Mouse (Mus musculus): ENCODE data around the gene Pip4k2a.
A peak's percentile ranks its signal among the peaks of the same experiment; 100 is the strongest.
"Not testable (repeated sequence)": the region's sequence is repeated elsewhere in the genome, so short reads cannot be mapped to it uniquely, and the experiment has no call there.

The Pip4k2a gene

GRCm38 (mm10) chr2:18897742-18898256 is 100.1 kb downstream of the Pip4k2a start:
- DNase-seq (ENCODE audit: low spot score in 2 of 2): peak in 1 of 2 experiments; percentile 40

GRCm38 (mm10) chr2:18896015-18896414 is 101.9 kb downstream of the Pip4k2a start:
- no peak for DNase-seq (ENCODE audit: low spot score in 2 of 2)

GRCm38 (mm10) chr2:18893336-18893735 is 104.6 kb downstream of the Pip4k2a start:
- DNase-seq (ENCODE audit: low spot score in 2 of 2): not testable (repeated sequence)

GRCm38 (mm10) chr2:18891991-18892537 is 105.9 kb downstream of the Pip4k2a start:
- DNase-seq (ENCODE audit: low spot score in 2 of 2): no peak

- DNase-seq (ENCODE audit: low spot score in 2 of 2): no peak
Measured at GRCm38 (mm10) chr2:18890227-18891001, 107.5 kb downstream of the Pip4k2a start.

GRCm38 (mm10) chr2:18884277-18884676 is 113.6 kb downstream of the Pip4k2a start:
- DNase-seq (ENCODE audit: low spot score in 2 of 2): no peak

GRCm38 (mm10) chr2:18874626-18875025 is 123.3 kb downstream of the Pip4k2a start:
- no peak for DNase-seq (ENCODE audit: low spot score in 2 of 2)

GRCm38 (mm10) chr2:18874063-18874462 is 123.9 kb downstream of the Pip4k2a start:
- no peak for DNase-seq (ENCODE audit: low spot score in 2 of 2)

- DNase-seq (ENCODE audit: low spot score in 2 of 2): no peak
Measured at GRCm38 (mm10) chr2:18873440-18873839, 124.5 kb downstream of the Pip4k2a start.

GRCm38 (mm10) chr2:18872797-18873196 is 125.1 kb downstream of the Pip4k2a start:
- peak; percentile 48 to 74 for DNase-seq (ENCODE audit: low spot score in 2 of 2)

- DNase-seq (ENCODE audit: low spot score in 2 of 2): no peak
Measured at GRCm38 (mm10) chr2:18871087-18871486, 126.8 kb downstream of the Pip4k2a start.

GRCm38 (mm10) chr2:18867069-18867468 is 130.9 kb downstream of the Pip4k2a start:
- DNase-seq (ENCODE audit: low spot score in 2 of 2): no peak

- DNase-seq (ENCODE audit: low spot score in 2 of 2): no peak
Measured at GRCm38 (mm10) chr2:18864719-18865118, 133.2 kb downstream of the Pip4k2a start.

- no peak for DNase-seq (ENCODE audit: low spot score in 2 of 2)
Measured at GRCm38 (mm10) chr2:18861607-18862158, 136.2 kb downstream of the Pip4k2a start.

GRCm38 (mm10) chr2:18860686-18861085 is 137.2 kb downstream of the Pip4k2a start:
- no peak for DNase-seq (ENCODE audit: low spot score in 2 of 2)

- no peak for DNase-seq (ENCODE audit: low spot score in 2 of 2)
Measured at GRCm38 (mm10) chr2:18857952-18858351, 140.0 kb downstream of the Pip4k2a start.

GRCm38 (mm10) chr2:18856461-18856860 is 141.5 kb downstream of the Pip4k2a start:
- no peak for DNase-seq (ENCODE audit: low spot score in 2 of 2)

GRCm38 (mm10) chr2:18855246-18855645 is 142.7 kb downstream of the Pip4k2a start:
- no peak for DNase-seq (ENCODE audit: low spot score in 2 of 2)

- no peak for DNase-seq (ENCODE audit: low spot score in 2 of 2)
Measured at GRCm38 (mm10) chr2:18853345-18853744, 144.6 kb downstream of the Pip4k2a start.

GRCm38 (mm10) chr2:18850657-18851056 is 147.3 kb downstream of the Pip4k2a start:
- no peak for DNase-seq (ENCODE audit: low spot score in 2 of 2)

- no peak for DNase-seq (ENCODE audit: low spot score in 2 of 2)
Measured at GRCm38 (mm10) chr2:18848074-18848629, 149.8 kb downstream of the Pip4k2a start.

- no peak for DNase-seq (ENCODE audit: low spot score in 2 of 2)
Measured at GRCm38 (mm10) chr2:18842527-18842926, 155.4 kb downstream of the Pip4k2a start.

GRCm38 (mm10) chr2:18841051-18841450 is 156.9 kb downstream of the Pip4k2a start:
- DNase-seq (ENCODE audit: low spot score in 2 of 2): no peak
